Mouse (Mus musculus): ENCODE measurements at regions not wholly inside any gene's neighbourhood (a gene's known extent, or its start where the extent isn't known, plus 50 kb on each side); places are given as distances from the start of the nearest gene placed in this dataset.

- no peak overlapping the region for H3K27ac ChIP-seq (ENCODE audit: low read depth, low read length)
- H3K36me3 ChIP-seq (ENCODE audit: control insufficient read depth, insufficient read depth, low read length) = no peaks in the 10 kb centered on the region
- H3K4me3 ChIP-seq (ENCODE audit: low read depth, low read length) = no peak overlapping the region
- 91% methylated on average over 9 of the region's 9 CpGs for WGBS
- no peak for DNase-seq (ENCODE audit: low spot score)
- H3K9ac ChIP-seq (ENCODE audit: low read length) = no peak overlapping the region
- H3K9me3 ChIP-seq (ENCODE audit: control insufficient read depth, low read length) = no peaks in the 10 kb centered on the region
- no peaks in the 10 kb centered on the region for H3K27me3 ChIP-seq (ENCODE audit: control insufficient read depth, insufficient read depth, low read length)
- H3K4me1 ChIP-seq (replicated peaks; ENCODE audit: control insufficient read depth, insufficient read depth, low read length) = no peaks in the 10 kb centered on the region
- no peak overlapping the region for H3K4me2 ChIP-seq (ENCODE audit: low read depth, low read length, severe bottlenecking)
- no peak for ATAC-seq (replicated peaks; ENCODE audit: low FRiP score)
Measured at GRCm38 (mm10) chr12:54549659-54550058, 106.7 kb downstream of the Sptssa start.

DNA sequence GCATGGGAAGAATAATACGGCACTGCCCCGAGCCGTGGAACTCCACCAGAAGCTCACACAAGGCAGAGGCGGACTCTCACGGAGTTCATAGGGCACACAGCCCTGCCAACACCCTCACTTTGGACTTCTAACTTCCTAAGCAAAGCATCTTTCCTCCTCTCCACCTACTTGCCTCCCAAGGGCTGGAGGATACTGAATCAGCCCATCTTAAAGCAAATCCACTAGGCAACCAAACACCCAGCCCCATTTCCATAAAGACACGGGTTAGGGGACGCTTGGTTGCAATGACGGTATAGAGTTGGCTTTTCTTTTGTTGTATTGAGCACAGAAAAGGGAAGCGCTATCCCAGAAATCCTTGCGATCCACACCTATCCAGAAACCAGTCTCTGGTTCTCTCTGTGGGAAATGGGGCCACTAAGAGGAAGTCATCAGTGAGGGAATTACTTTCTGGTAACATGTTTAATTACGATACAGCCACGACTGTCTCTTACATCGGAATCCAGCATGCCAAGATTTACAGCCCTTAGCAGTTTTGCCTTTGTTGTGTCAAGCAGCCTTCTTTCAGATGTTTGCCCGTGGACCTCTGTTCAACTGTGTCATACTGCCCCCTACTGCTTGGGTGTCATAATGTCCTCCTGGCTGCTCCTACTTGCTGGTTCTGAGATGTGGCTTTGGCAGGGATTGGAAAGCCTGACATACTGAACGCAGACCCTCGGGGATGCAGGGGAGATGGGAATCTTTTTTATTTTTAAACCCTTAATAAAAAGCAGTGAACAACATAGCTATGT lies 110.4 kb downstream of the Sptssa start:
- DNase-seq (ENCODE audit: low spot score) (peak; percentile 88), ATAC-seq (replicated peaks; ENCODE audit: low FRiP score) (no peak)
- no peak overlapping the region for H3K4me2 ChIP-seq (ENCODE audit: low read depth, low read length, severe bottlenecking)
- no peak overlapping the region for H3K4me3 ChIP-seq (ENCODE audit: low read depth, low read length)
- H3K9me3 ChIP-seq (ENCODE audit: control insufficient read depth, low read length) = no peaks in the 10 kb centered on the region
- H3K4me1 ChIP-seq (replicated peaks; ENCODE audit: control insufficient read depth, insufficient read depth, low read length) = no peaks in the 10 kb centered on the region
- H3K9ac ChIP-seq (ENCODE audit: low read length) = no peak overlapping the region; the same call in 1 of the 2 replicates
- no peak overlapping the region for H3K27ac ChIP-seq (ENCODE audit: low read depth, low read length)
- H3K36me3 ChIP-seq (ENCODE audit: control insufficient read depth, insufficient read depth, low read length) = no peaks in the 10 kb centered on the region
- WGBS = 34% methylated on average over 16 of the region's 16 CpGs
- H3K27me3 ChIP-seq (ENCODE audit: control insufficient read depth, insufficient read depth, low read length) = no peaks in the 10 kb centered on the region

- ATAC-seq (replicated peaks; ENCODE audit: low FRiP score) (no peak), DNase-seq (ENCODE audit: low spot score) (no peak)
- Histone ChIP-seq H3K9ac (ENCODE audit: low read length) (no peak overlapping the region), H3K27me3 (ENCODE audit: control insufficient read depth, insufficient read depth, low read length) (no peaks in the 10 kb centered on the region), H3K4me1 (replicated peaks; ENCODE audit: control insufficient read depth, insufficient read depth, low read length) (no peaks in the 10 kb centered on the region), H3K4me2 (ENCODE audit: low read depth, low read length, severe bottlenecking) (no peak overlapping the region), H3K27ac (ENCODE audit: low read depth, low read length) (no peak overlapping the region), H3K4me3 (ENCODE audit: low read depth, low read length) (no peak overlapping the region), H3K9me3 (ENCODE audit: control insufficient read depth, low read length) (no peaks in the 10 kb centered on the region), H3K36me3 (ENCODE audit: control insufficient read depth, insufficient read depth, low read length) (no peaks in the 10 kb centered on the region)
- 92% methylated on average over 4 of the region's 4 CpGs for WGBS
Measured at GRCm38 (mm10) chr12:54538320-54538705, 118.1 kb downstream of the Sptssa start.

- DNase-seq (ENCODE audit: low spot score) (no peak), ATAC-seq (replicated peaks; ENCODE audit: low FRiP score) (no peak)
- Histone ChIP-seq H3K4me3 (ENCODE audit: low read depth, low read length) (no peak overlapping the region), H3K27ac (ENCODE audit: low read depth, low read length) (no peak overlapping the region), H3K9me3 (ENCODE audit: control insufficient read depth, low read length) (no peaks in the 10 kb centered on the region), H3K9ac (ENCODE audit: low read length) (no peak overlapping the region), H3K27me3 (ENCODE audit: control insufficient read depth, insufficient read depth, low read length) (no peaks in the 10 kb centered on the region), H3K4me2 (ENCODE audit: low read depth, low read length, severe bottlenecking) (no peak overlapping the region), H3K4me1 (replicated peaks; ENCODE audit: control insufficient read depth, insufficient read depth, low read length) (no peaks in the 10 kb centered on the region), H3K36me3 (ENCODE audit: control insufficient read depth, insufficient read depth, low read length) (no peaks in the 10 kb centered on the region)
- WGBS = 89% methylated on average over 7 of the region's 7 CpGs
Measured at GRCm38 (mm10) chr12:54537690-54538319, 118.6 kb downstream of the Sptssa start.

GRCm38 (mm10) chr12:54537022-54537421 lies 119.4 kb downstream of the Sptssa start:
- H3K27me3 ChIP-seq (ENCODE audit: control insufficient read depth, insufficient read depth, low read length) = no peaks in the 10 kb centered on the region
- DNase-seq (ENCODE audit: low spot score) (no peak), ATAC-seq (replicated peaks; ENCODE audit: low FRiP score) (no peak)
- no peak overlapping the region for H3K4me3 ChIP-seq (ENCODE audit: low read depth, low read length)
- H3K4me2 ChIP-seq (ENCODE audit: low read depth, low read length, severe bottlenecking) = no peak overlapping the region
- H3K9ac ChIP-seq (ENCODE audit: low read length) = no peak overlapping the region
- no peak overlapping the region for H3K27ac ChIP-seq (ENCODE audit: low read depth, low read length)
- H3K9me3 ChIP-seq (ENCODE audit: control insufficient read depth, low read length) = no peaks in the 10 kb centered on the region
- H3K4me1 ChIP-seq (replicated peaks; ENCODE audit: control insufficient read depth, insufficient read depth, low read length) = no peaks in the 10 kb centered on the region
- no peaks in the 10 kb centered on the region for H3K36me3 ChIP-seq (ENCODE audit: control insufficient read depth, insufficient read depth, low read length)
- WGBS = 84% methylated on average over 7 of the region's 7 CpGs

- DNase-seq (ENCODE audit: low spot score) (no peak), ATAC-seq (replicated peaks; ENCODE audit: low FRiP score) (no peak)
- Histone ChIP-seq H3K27me3 (ENCODE audit: control insufficient read depth, insufficient read depth, low read length) (no peaks in the 10 kb centered on the region), H3K9me3 (ENCODE audit: control insufficient read depth, low read length) (no peaks in the 10 kb centered on the region), H3K9ac (ENCODE audit: low read length) (no peak overlapping the region), H3K27ac (ENCODE audit: low read depth, low read length) (no peak overlapping the region), H3K36me3 (ENCODE audit: control insufficient read depth, insufficient read depth, low read length) (no peaks in the 10 kb centered on the region), H3K4me2 (ENCODE audit: low read depth, low read length, severe bottlenecking) (no peak overlapping the region), H3K4me3 (ENCODE audit: low read depth, low read length) (no peak overlapping the region), H3K4me1 (replicated peaks; ENCODE audit: control insufficient read depth, insufficient read depth, low read length) (no peaks in the 10 kb centered on the region)
- WGBS = 56% methylated on average over 6 of the region's 9 CpGs
Measured at GRCm38 (mm10) chr12:54535556-54536516, 120.5 kb downstream of the Sptssa start.

DNA sequence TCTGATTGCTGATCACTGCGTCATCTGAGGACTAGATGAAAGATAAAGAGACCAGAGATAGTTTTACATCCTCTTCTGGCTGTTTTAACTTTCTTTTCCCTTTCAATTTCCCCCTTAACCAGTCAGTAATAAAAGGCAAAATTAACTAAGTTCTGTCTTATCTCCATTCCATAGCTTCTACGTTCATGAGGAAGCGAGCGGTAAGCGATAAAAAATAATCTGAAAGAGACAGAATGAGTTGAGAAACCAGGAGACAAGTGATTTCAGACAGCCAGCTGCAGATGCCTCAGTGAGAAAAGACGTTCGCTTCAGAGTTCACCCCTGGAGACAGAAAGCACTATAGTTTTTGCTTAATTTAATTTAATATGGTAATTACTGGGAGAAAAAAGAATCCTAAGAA lies 121.5 kb downstream of the Sptssa start:
- Histone ChIP-seq H3K4me1 (replicated peaks; ENCODE audit: control insufficient read depth, insufficient read depth, low read length) (no peaks in the 10 kb centered on the region), H3K4me2 (ENCODE audit: low read depth, low read length, severe bottlenecking) (no peak overlapping the region), H3K9ac (ENCODE audit: low read length) (no peak overlapping the region), H3K27me3 (ENCODE audit: control insufficient read depth, insufficient read depth, low read length) (no peaks in the 10 kb centered on the region), H3K27ac (ENCODE audit: low read depth, low read length) (no peak overlapping the region), H3K36me3 (ENCODE audit: control insufficient read depth, insufficient read depth, low read length) (no peaks in the 10 kb centered on the region), H3K4me3 (ENCODE audit: low read depth, low read length) (no peak overlapping the region), H3K9me3 (ENCODE audit: control insufficient read depth, low read length) (no peaks in the 10 kb centered on the region)
- WGBS = 72% methylated on average over 7 of the region's 7 CpGs
- ATAC-seq (replicated peaks; ENCODE audit: low FRiP score) (no peak), DNase-seq (ENCODE audit: low spot score) (no peak)

- H3K9me3 ChIP-seq (ENCODE audit: control insufficient read depth, low read length) = no peaks in the 10 kb centered on the region
- 56% methylated on average over 5 of the region's 5 CpGs for WGBS
- H3K4me1 ChIP-seq (replicated peaks; ENCODE audit: control insufficient read depth, insufficient read depth, low read length) = no peaks in the 10 kb centered on the region
- no peak overlapping the region for H3K9ac ChIP-seq (ENCODE audit: low read length)
- no peak overlapping the region for H3K4me3 ChIP-seq (ENCODE audit: low read depth, low read length)
- DNase-seq (ENCODE audit: low spot score) = no peak
- no peaks in the 10 kb centered on the region for H3K36me3 ChIP-seq (ENCODE audit: control insufficient read depth, insufficient read depth, low read length)
- no peak overlapping the region for H3K4me2 ChIP-seq (ENCODE audit: low read depth, low read length, severe bottlenecking)
- no peaks in the 10 kb centered on the region for H3K27me3 ChIP-seq (ENCODE audit: control insufficient read depth, insufficient read depth, low read length)
- no peak for ATAC-seq (replicated peaks; ENCODE audit: low FRiP score)
- H3K27ac ChIP-seq (ENCODE audit: low read depth, low read length) = no peak overlapping the region
Measured at GRCm38 (mm10) chr12:54533134-54533533, 123.2 kb downstream of the Sptssa start.
